Mouse (Mus musculus) retina, postnatal 1 day (tissue): ENCODE measurements around the gene Ascc1.
A peak's percentile ranks its signal among the peaks of the same experiment; 100 is the strongest.

Experiments
- DNase-seq: peaks from one replicate; pipeline ENCODE4 v3.0.0-alpha.2; 2012

The Ascc1 gene

GRCm38 (mm10) chr10:60080982-60081825 lies 78.6 kb downstream of the Ascc1 start:
- no peak for DNase-seq

GRCm38 (mm10) chr10:60081905-60082304 lies 79.3 kb downstream of the Ascc1 start:
- DNase-seq: no peak

- no peak for DNase-seq
Observed at GRCm38 (mm10) chr10:60084065-60084464, 81.5 kb downstream of the Ascc1 start.

GRCm38 (mm10) chr10:60092311-60092710 lies 89.7 kb downstream of the Ascc1 start:
- no peak for DNase-seq

GRCm38 (mm10) chr10:60093751-60094150 lies 91.1 kb downstream of the Ascc1 start:
- no peak for DNase-seq

- DNase-seq: no peak
Observed at GRCm38 (mm10) chr10:60095558-60095957, 93.0 kb downstream of the Ascc1 start.

- no peak for DNase-seq
Observed at GRCm38 (mm10) chr10:60096302-60096701, 93.7 kb downstream of the Ascc1 start.

- DNase-seq: no peak
Observed at GRCm38 (mm10) chr10:60097146-60097545, 94.5 kb downstream of the Ascc1 start.

- DNase-seq: no peak
Observed at GRCm38 (mm10) chr10:60097774-60098173, 95.2 kb downstream of the Ascc1 start.

- DNase-seq: peak; percentile 54
Observed at GRCm38 (mm10) chr10:60105391-60106145, 103.0 kb downstream of the Ascc1 start.

- DNase-seq: peak; percentile 76
Observed at GRCm38 (mm10) chr10:60106146-60106530, 103.5 kb downstream of the Ascc1 start, which contains the start of gene Spock2. TSS of gene Spock2 (plus strand) at chr10:60106219.

- DNase-seq: peak; percentile 81
Observed at GRCm38 (mm10) chr10:60106531-60107186, 104.1 kb downstream of the Ascc1 start.

- DNase-seq: peak; percentile 53
Observed at GRCm38 (mm10) chr10:60107448-60107847, 104.8 kb downstream of the Ascc1 start.

GRCm38 (mm10) chr10:60108321-60109111 lies 105.9 kb downstream of the Ascc1 start:
- no peak for DNase-seq

GRCm38 (mm10) chr10:60109336-60109735 lies 106.7 kb downstream of the Ascc1 start:
- DNase-seq: peak; percentile 52

GRCm38 (mm10) chr10:60109989-60110388 lies 107.4 kb downstream of the Ascc1 start:
- no peak for DNase-seq

- DNase-seq: no peak
Observed at GRCm38 (mm10) chr10:60110908-60111475, 108.4 kb downstream of the Ascc1 start.

- no peak for DNase-seq
Observed at GRCm38 (mm10) chr10:60113965-60114690, 111.5 kb downstream of the Ascc1 start.

- peak; percentile 90 for DNase-seq
Observed at GRCm38 (mm10) chr10:60115345-60116185, 113.0 kb downstream of the Ascc1 start.

- no peak for DNase-seq
Observed at GRCm38 (mm10) chr10:60116997-60117396, 114.4 kb downstream of the Ascc1 start.
